Mouse (Mus musculus) C2C12 (cell line): ENCODE measurements at regions not wholly inside any gene's neighbourhood (a gene's known extent, or its start where the extent isn't known, plus 50 kb on each side); places are given as distances from the start of the nearest gene placed in this dataset.

Source experiments
- H3K27me3 ChIP-seq: one replicate; pipeline ENCODE4 v1.6.1; 2011; ENCODE audit not compliant: control insufficient read depth, insufficient read depth, insufficient read length
- H3K36me3 ChIP-seq: one replicate; pipeline ENCODE4 v1.6.1; 2011; ENCODE audit not compliant: control insufficient read depth, insufficient read depth
- H3K4me3 ChIP-seq: one replicate; pipeline ENCODE4 v1.5.1; 2011; ENCODE audit warnings: mild to moderate bottlenecking, control low read depth; ENCODE audit not compliant: poor library complexity, insufficient read depth, severe bottlenecking
- H3K79me2 ChIP-seq: one replicate; pipeline ENCODE4 v1.6.1; 2011; ENCODE audit not compliant: control insufficient read depth, insufficient read depth
- H3K79me3 ChIP-seq: one replicate; pipeline ENCODE4 v1.6.1; 2011; ENCODE audit warnings: low read depth, control low read depth
- H3ac ChIP-seq: one replicate; pipeline ENCODE3; 2011; ENCODE audit warnings: low read depth; ENCODE audit not compliant: control insufficient read depth, insufficient read length
- CEBPB ChIP-seq: IDR thresholded peaks from one replicate; pipeline ENCODE4 v1.6.1; 2011; ENCODE audit warnings: low read depth, mild to moderate bottlenecking, control low read depth, moderate library complexity
- CTCF ChIP-seq: IDR thresholded peaks from one replicate; pipeline ENCODE4 v1.5.1; 2011; ENCODE audit not compliant: control insufficient read depth, insufficient read depth, insufficient read length
- FOSL1 ChIP-seq: IDR thresholded peaks from one replicate; pipeline ENCODE4 v1.8.0; 2011; ENCODE audit warnings: mild to moderate bottlenecking, low read length; ENCODE audit not compliant: poor library complexity, insufficient read depth, severe bottlenecking
- MAX ChIP-seq: IDR thresholded peaks from one replicate; pipeline ENCODE4 v1.6.1; 2011; ENCODE audit warnings: mild to moderate bottlenecking, control low read depth
- MYOD1 ChIP-seq: IDR thresholded peaks from one replicate; pipeline ENCODE4 v1.6.1; 2011; ENCODE audit warnings: low read depth; ENCODE audit not compliant: control insufficient read depth, insufficient read length
- MYOG ChIP-seq: IDR thresholded peaks from one replicate; pipeline ENCODE4 v1.6.1; 2011; ENCODE audit not compliant: control insufficient read depth, insufficient read length; ENCODE audit errors: extremely low read depth
- USF1 ChIP-seq: IDR thresholded peaks from one replicate; pipeline ENCODE4 v1.6.1; 2011; ENCODE audit warnings: low read depth, mild to moderate bottlenecking, control low read depth, moderate library complexity

DNA sequence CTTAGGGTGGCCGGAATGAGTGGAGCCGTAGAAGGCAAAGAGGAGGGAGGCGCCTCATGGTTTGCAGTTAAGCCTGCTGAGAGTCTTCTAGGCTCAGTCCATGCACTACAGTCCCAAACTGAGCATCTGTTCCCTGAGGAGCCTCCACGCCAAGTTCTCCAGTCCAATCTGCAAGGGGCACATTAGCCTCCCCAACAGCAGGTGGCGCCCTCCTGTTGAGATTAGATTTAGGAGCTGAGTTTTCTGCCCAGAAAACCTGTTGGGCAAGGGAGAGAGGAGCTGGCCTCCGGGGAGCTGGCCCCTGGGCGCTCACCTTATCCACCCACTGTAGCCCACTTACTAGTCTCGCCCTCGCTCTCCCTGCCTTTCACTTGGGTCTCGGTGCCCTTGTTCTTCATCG, 150.0 kb upstream of the Haao start:
- Histone ChIP-seq H3K79me3 (no peaks in the 10 kb centered on the region), H3K27me3 (no peaks in the 10 kb centered on the region), H3ac (no peak overlapping the region)

DNA sequence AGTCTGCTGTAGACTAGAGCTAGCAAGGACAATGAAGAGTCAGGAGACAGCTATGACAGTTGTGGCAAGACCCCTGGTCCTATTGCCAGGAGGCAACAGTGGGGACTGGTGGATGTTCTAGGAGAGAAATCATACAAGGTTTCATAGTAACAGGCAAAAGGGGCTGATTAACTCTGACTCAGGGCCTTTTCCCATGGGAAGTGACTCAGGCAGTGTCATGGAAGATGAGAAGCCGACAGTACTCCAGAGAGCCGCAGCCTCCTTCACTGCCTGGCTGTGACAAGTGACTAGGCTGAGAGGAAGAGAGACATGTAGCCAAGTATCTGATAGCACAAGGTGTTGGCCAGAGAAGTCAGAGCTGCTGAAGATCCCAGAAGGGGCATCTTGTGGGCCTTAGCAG, 145.3 kb upstream of the Haao start:
- no peak overlapping the region for H3K4me3 ChIP-seq
- H3ac ChIP-seq = no peak overlapping the region
- no peaks in the 10 kb centered on the region for H3K36me3 ChIP-seq
- no peaks in the 10 kb centered on the region for H3K79me3 ChIP-seq
- peaks cover 7% of the 10 kb centered on the region for H3K79me2 ChIP-seq
- TF ChIP-seq CEBPB (no peak), MAX (peak; percentile 54), CTCF (no peak), USF1 (no peak), MYOD1 (peak; percentile 38), FOSL1 (peak; percentile 98), MYOG (no peak)
- H3K27me3 ChIP-seq = no peaks in the 10 kb centered on the region

More for the DNA sequence above, 150.0 kb upstream of the Haao start:
- no peaks in the 10 kb centered on the region for H3K36me3 ChIP-seq
- no peak for TF ChIP-seq MYOG
- TF ChIP-seq CTCF = peak; percentile 37
- TF ChIP-seq MYOD1 = no peak
- H3K79me2 ChIP-seq = peaks cover 7% of the 10 kb centered on the region
- H3K4me3 ChIP-seq = no peak overlapping the region

DNA sequence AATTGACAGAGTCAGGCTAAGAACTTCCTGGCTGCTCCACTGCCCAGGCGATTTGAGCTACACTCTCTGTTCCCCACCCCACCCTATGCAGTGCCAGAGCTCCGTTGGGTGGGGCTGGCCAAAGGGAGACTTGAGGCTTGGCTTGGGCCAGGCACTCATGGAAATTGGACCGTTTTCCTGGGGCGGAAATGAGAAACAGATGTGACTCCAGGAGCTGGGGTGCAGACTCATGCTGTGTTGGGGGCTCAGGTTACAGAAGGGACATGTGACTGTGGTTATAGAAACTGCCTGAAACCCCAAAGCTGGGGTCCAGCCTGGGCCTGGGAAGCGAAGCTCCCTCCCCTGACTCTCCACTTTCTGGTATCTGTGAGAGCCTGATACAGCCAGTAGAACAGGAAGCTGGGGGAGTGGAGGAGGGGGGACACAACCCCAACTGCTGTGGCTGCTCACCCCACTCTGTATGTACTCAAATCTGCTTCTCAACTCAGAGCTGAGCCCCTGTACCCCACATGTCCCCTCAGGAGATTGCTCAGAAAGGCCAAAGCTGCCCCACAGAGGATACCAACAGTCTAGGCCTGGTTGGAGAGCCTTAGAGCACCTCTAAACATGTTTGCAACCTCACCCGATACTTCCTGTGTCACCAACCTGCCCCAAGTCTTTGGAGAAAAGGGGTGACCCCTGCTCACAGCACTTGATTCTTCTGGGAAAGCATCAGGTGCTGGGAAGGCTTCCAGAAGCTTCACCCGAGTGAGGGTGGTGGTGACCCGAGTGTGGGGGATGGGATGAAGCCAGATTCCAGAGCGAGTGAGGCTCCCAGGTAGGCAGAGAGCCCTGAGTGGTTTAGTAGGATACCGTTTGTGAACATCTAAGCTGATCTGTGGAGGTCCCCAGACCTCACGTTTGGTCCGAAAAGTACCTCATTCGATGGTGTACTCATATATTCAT, 142.9 kb upstream of the Haao start:
- Histone ChIP-seq H3K36me3 (no peaks in the 10 kb centered on the region), H3K4me3 (no peak overlapping the region), H3K27me3 (no peaks in the 10 kb centered on the region), H3ac (peak overlapping the region; percentile 47), H3K79me3 (no peaks in the 10 kb centered on the region), H3K79me2 (peaks cover 7% of the 10 kb centered on the region)
- peak; percentile 96 for TF ChIP-seq USF1
- peak; percentile 74 for TF ChIP-seq MYOD1
- TF ChIP-seq MAX = peak; percentile 89
- TF ChIP-seq CEBPB = no peak
- no peak for TF ChIP-seq FOSL1
- TF ChIP-seq CTCF = no peak
- TF ChIP-seq MYOG = no peak

DNA sequence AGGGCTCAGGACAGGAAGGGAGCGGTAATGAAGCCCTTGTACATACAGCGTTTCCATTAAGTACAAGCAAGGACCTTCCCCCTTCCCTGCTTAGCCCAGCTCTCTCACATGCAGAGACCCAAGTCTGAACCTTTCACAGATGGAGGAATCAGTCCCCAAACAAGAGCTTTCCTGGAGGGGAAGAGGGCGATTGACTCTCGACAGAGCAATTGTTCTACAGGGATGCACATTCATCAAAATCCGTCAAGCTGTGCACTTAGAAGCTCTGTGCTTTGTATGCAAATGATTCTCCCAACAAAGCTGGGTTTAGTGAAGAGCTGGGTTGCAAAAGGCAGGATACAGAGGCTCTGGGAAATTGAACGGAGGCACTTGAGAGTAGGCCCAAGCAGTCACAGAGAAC, 141.1 kb upstream of the Haao start:
- Histone ChIP-seq H3K27me3 (no peaks in the 10 kb centered on the region), H3K4me3 (no peak overlapping the region), H3K79me3 (no peaks in the 10 kb centered on the region), H3ac (no peak overlapping the region), H3K36me3 (no peaks in the 10 kb centered on the region), H3K79me2 (peaks cover under 1% of the 10 kb centered on the region)
- TF ChIP-seq MAX = no peak
- no peak for TF ChIP-seq CTCF
- no peak for TF ChIP-seq USF1
- TF ChIP-seq CEBPB = no peak
- TF ChIP-seq FOSL1 = no peak
- TF ChIP-seq MYOD1 = no peak
- TF ChIP-seq MYOG = no peak

DNA sequence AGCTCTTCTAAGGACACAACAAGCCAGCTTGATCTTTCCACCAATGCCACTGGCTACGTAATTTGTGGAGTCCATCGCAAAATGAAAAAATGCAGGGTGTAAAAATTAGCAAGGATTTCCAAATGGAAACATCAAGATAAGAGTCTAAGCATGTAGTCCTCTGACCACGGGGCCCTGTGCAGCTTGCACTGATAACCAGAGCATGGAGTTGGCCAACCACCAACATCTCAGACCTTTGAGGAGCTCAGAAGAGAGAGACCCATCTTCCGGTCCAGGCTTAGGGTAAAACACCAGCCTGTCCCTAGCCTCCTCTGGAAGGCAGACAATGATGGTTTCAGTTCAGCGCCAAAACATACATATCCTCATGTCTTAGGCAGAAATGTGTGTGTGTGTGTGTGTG, 140.4 kb upstream of the Haao start:
- Histone ChIP-seq H3K79me2 (no peaks in the 10 kb centered on the region), H3K27me3 (no peaks in the 10 kb centered on the region), H3K4me3 (no peak overlapping the region), H3K79me3 (no peaks in the 10 kb centered on the region), H3ac (no peak overlapping the region), H3K36me3 (no peaks in the 10 kb centered on the region)
- TF ChIP-seq MYOG (no peak), CEBPB (no peak), FOSL1 (no peak), MAX (no peak), USF1 (no peak), MYOD1 (no peak), CTCF (no peak)

DNA sequence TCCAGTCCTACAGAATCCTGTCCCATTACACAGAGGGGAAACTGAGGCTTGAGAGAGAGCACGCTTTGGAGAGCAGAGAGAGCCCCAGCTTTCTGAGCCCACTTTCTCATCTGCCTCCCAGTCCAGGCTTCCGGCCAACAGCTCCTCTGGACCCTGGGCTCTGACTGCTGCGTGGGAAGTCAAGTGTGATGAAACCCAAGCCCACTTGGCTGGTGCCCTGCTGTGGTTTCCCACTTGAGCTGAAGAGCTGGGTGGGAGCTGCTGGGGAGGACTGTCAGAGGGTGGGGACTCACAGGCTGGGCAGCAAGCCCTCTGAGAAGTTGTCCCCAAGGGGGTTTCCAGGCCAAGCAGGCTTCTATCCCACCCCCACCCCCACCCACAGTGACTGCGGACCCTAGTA, 139.9 kb upstream of the Haao start:
- no peak overlapping the region for H3ac ChIP-seq
- no peaks in the 10 kb centered on the region for H3K36me3 ChIP-seq
- H3K4me3 ChIP-seq = no peak overlapping the region
- no peaks in the 10 kb centered on the region for H3K27me3 ChIP-seq
- no peaks in the 10 kb centered on the region for H3K79me2 ChIP-seq
- TF ChIP-seq CEBPB (no peak), USF1 (no peak), MAX (no peak), CTCF (no peak), FOSL1 (no peak), MYOG (no peak), MYOD1 (no peak)
- no peaks in the 10 kb centered on the region for H3K79me3 ChIP-seq
